Mouse (Mus musculus) liver, embryonic 14.5 days (tissue): ENCODE data around the gene Eefsec.

ENCODE experiments used
- CTCF ChIP-seq: IDR thresholded peaks from 2 replicates; pipeline ENCODE4 v1.5.1; 2016; ENCODE audit warnings: antibody characterized with exemption, low read depth, control low read depth
- EP300 ChIP-seq: IDR thresholded peaks from 2 replicates; pipeline ENCODE4 v1.6.1; 2016; ENCODE audit warnings: antibody characterized with exemption, low read depth

DNA sequence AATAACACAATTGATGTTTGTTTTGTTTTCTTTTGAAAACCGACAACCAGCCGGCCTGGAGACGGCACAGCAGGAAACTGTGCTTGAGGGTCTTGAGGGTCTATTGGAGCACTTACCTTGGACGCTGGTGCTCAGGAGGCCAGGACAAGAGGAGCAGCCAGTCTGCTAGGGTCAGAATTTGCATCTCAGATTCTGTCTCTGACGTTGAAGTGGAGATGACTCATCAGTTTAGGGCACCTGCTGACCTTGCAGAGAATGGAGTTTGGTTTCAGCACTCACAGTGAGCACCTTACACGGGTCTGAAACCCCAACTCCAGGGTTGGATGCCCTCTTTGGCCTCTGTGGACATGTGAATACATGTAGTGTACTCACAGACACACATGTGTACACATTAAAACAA is 23.5 kb upstream of the Eefsec start:
- TF ChIP-seq CTCF (no peak), EP300 (no peak)
